Mouse (Mus musculus) right cerebral cortex, postnatal 14 days (tissue): ENCODE results near the gene Gfap.
A peak's percentile ranks its signal among the peaks of the same experiment; 100 is the strongest.

ENCODE experiments used
- DNase-seq: peaks from one replicate; pipeline ENCODE4 v3.0.0; 2022

Gfap gene

GRCm38 (mm10) chr11:102900763-102901162, at the start of gene Gfap:
TSS of gene Gfap (minus strand) at chr11:102900912.
- DNase-seq, result peak; percentile 88

- no peak for DNase-seq
These were observed 47.6 kb upstream of the Gfap start for GRCm38 (mm10) chr11:102948043-102948961.

- no peak for DNase-seq
These were observed 46.3 kb upstream of the Gfap start for GRCm38 (mm10) chr11:102946992-102947343.

- DNase-seq, result peak; percentile 67
These were observed 45.7 kb upstream of the Gfap start, which contains the start of gene C1ql1 for GRCm38 (mm10) chr11:102946265-102946991. TSS of gene C1ql1 (minus strand) at chr11:102946688.

- DNase-seq, result no peak
These were observed 44.9 kb upstream of the Gfap start for GRCm38 (mm10) chr11:102945306-102946264.

GRCm38 (mm10) chr11:102941236-102941635, 40.5 kb upstream of the Gfap start:
- no peak for DNase-seq

GRCm38 (mm10) chr11:102939024-102939675, 38.4 kb upstream of the Gfap start:
- DNase-seq, result no peak

- no peak for DNase-seq
These were observed 36.9 kb upstream of the Gfap start for GRCm38 (mm10) chr11:102937529-102938182.

GRCm38 (mm10) chr11:102936272-102936671, 35.6 kb upstream of the Gfap start:
- no peak for DNase-seq

- no peak for DNase-seq
These were observed 30.0 kb upstream of the Gfap start for GRCm38 (mm10) chr11:102930672-102931071.

- DNase-seq, result no peak
These were observed 24.6 kb upstream of the Gfap start for GRCm38 (mm10) chr11:102925351-102925717.

- DNase-seq, result peak; percentile 96
These were observed 24.0 kb upstream of the Gfap start, which contains the start of gene Kif18b for GRCm38 (mm10) chr11:102924557-102925350. TSS of gene Kif18b (minus strand) at chr11:102925124.

- DNase-seq, result no peak
These were observed 20.8 kb upstream of the Gfap start for GRCm38 (mm10) chr11:102921491-102921890.

GRCm38 (mm10) chr11:102918077-102918476, 17.4 kb upstream of the Gfap start:
- DNase-seq, result no peak

- no peak for DNase-seq
These were observed 14.7 kb upstream of the Gfap start for GRCm38 (mm10) chr11:102915380-102915779.

GRCm38 (mm10) chr11:102911376-102911775, 10.7 kb upstream of the Gfap start:
- no peak for DNase-seq

- no peak for DNase-seq
These were observed 2.9 kb upstream of the Gfap start for GRCm38 (mm10) chr11:102903654-102904053.

- no peak for DNase-seq
These were observed 1.4 kb upstream of the Gfap start for GRCm38 (mm10) chr11:102902107-102902506.

GRCm38 (mm10) chr11:102901199-102901598, 487 bp upstream of the Gfap start:
- DNase-seq, result no peak

- DNase-seq, result no peak
These were observed 2.3 kb downstream of the Gfap start for GRCm38 (mm10) chr11:102898408-102898807.

- DNase-seq, result no peak
These were observed 4.1 kb downstream of the Gfap start for GRCm38 (mm10) chr11:102896641-102897040.
